Mouse (Mus musculus): ENCODE measurements around the gene Ndufb10.

Gene Ndufb10

DNA sequence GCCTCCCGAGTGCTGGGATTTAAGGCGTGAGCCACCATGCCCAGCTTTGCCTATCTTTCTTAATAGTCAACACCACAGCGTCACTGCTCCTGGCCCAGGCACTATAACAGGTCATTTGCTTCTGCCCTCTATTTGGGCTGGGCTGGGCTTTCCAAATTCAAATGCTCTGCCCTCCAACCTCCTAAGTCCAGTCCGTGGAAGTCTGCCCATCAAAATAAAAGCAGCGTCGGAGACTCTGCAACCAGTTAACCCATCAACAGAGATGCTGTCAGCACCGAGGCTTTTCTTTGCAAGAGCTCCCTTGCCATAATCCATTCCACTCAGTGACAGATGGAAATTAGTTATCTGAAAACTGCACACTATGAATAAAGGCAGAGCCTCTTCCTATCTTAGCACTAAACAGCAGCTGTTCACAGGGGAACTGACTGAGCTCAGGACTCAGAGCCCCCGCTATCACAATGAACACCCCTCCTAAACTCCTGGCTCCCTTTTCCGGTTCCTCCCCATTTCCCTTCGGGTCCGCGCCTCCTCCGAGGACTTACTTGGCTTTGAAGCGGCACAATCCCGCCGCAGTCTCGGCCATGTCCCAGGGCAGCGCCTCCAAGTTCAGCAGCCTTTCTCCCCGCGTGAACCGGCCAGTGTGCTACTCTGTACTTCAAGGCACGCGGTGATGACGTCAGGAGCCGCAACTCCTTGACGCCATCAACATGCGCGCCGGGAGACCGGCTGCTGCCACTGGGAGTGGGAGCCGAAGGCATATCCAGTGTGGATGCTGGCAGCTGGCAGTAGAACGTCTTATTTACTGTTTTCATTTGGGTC lies 17.1 kb downstream of the Ndufb10 start, which contains the start of gene Tbl3:
Gene Tbl3, minus strand, starts transcription at position 679 of the 819 bp plus-strand sequence.
- peak; percentile 94 for DNase-seq (ENCODE audit: low spot score)

GRCm38 (mm10) chr17:24705821-24706220 lies 18.5 kb downstream of the Ndufb10 start:
- DNase-seq (ENCODE audit: low spot score), result no peak

DNA sequence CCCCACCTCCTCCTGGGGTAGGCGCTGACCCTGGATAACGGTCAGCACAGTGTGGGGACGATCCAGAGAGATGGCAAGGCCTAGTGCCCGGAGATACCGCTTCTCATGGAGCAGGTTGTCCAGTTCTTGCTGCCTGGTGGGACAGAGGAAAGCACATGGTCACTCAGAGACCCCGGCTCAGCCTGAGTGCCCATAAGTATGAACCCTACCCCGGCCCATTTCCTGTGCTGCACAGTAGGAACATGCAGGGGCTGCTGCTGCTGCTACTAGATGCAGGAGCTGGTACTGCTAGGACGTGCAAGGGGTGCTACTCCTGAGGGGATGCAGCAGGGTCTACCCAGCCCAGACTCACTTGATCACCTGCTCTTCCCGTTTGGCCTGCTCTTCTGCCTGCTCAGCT lies 23.0 kb downstream of the Ndufb10 start:
- no peak for DNase-seq (ENCODE audit: low spot score)

GRCm38 (mm10) chr17:24699473-24699872 lies 24.8 kb downstream of the Ndufb10 start:
- DNase-seq (ENCODE audit: low spot score), result no peak

GRCm38 (mm10) chr17:24698715-24699114 lies 25.6 kb downstream of the Ndufb10 start:
- no peak for DNase-seq (ENCODE audit: low spot score)

DNA sequence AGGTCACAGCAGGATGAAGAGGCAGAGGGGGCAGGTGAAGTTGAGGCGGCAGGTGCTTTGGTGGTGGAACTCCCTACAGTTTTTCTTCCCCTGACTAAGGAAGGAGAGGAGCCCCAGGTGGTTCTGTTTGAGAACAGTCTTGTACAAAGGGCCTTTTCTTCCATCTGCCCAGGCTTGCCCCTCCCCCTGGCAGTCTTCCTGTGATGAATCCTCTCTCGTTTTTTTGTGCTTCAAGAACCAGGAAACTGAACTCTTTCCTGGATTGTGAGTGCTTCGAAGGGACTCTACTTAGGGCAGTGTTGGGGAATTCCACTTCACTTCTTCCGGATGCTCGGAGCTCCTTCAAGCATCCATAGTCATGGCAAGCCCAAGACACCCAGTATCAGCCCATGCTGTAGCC lies 26.3 kb downstream of the Ndufb10 start:
- no peak for DNase-seq (ENCODE audit: low spot score)

GRCm38 (mm10) chr17:24696011-24696697 lies 28.1 kb downstream of the Ndufb10 start, which contains the start of the genes Gfer and Noxo1:
Gfer (minus strand) TSS chr17:24696156.
Noxo1 (plus strand) TSS chr17:24696234.
- peak; percentile 85 for DNase-seq (ENCODE audit: low spot score)

DNA sequence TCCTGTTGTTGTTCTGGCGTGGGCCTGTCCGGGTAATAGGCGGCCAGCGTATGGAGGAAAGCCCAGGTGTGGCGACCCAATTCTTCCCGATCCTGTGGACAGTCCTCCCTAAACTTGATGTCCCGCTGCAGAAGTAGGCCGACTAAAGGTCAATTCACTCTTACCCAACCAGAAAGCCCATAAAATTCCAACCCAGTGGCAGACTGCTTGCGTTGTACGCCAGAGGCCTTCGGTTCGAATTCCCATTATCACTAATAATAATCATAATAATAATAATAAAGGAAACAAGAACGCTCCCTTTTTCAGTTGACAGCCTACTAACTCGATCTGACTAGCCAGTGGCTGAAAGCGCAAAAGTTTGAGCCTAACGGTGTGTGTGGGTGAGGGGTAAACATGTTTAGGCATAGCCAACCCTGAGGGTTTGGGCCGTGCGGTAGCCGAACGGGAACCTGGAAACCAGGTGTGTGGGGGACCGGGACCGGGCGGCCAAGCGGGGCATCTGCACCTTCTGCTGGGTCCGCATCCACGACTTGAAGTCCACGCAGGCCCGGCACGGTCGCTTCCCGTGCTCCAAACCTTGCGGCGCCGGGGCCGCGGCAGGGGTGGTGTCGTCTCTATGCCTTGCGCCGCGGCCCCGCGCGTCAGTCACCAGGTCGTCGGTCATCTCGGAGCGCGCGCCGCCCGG lies 28.8 kb downstream of the Ndufb10 start:
- DNase-seq (ENCODE audit: low spot score), result no peak

- DNase-seq (ENCODE audit: low spot score), result no peak
Measured at GRCm38 (mm10) chr17:24692385-24692784, 31.9 kb downstream of the Ndufb10 start.

DNA sequence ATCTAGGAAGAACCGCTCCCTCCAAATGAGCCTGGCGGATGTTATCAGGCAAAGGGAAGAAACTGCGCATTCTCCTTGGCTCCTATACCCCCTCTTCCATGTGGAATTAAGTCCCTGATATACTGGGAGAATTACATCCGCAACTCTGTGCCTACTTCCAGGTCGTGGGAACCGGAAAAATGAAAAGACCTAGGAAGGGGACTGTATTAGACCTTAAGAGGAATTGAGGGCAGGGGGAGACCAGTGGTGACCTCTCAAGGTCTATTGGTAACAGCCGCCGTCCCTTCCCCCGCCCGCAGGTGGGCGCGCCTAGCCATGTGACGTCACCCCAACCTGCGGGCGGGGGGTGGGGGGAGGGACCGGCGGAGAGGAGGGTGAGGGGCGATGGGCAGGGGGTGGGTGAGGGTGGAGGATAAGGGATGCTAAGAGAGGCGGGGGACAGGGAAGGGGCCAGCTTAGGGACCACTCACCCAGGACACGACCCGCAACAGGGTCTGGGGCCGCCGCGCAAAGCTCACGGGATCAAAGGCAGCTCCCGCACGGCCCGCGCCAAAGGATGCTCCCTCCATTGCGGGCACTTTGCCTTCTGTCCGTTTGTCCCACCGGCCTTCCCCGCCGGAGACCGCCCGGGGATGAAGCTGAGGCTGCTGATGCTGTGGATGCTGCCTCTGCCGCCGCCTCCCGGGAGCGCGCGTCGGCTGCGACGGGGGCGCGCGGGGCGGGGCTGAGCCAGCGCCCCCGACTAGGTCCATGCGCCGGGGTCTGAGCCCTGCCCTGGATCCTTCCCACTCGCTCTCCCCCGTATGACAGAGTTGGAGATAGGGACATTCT lies 34.8 kb downstream of the Ndufb10 start, which contains the start of gene Syngr3:
Gene Syngr3, minus strand, starts transcription at position 705 of the 831 bp plus-strand sequence.
- DNase-seq (ENCODE audit: low spot score), result no peak

DNA sequence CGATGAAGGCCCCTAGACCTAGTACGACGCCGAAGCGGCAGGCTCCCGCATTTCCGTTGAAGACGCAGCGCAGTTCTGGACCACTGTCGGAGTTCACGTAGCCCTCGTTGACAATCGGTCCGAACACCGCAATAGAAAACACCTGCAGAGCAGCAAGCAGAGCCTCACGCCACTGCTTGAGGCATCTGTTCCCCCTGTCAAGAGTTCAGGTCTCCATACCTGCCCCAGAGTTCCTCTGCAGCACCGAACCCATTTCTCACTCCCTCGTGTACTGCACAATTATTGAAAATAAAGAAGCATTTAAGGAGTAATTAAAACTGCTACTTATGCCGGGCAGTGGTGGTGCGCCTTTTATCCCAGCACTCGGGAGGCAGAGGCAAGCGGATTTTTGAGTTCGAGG lies 36.7 kb downstream of the Ndufb10 start:
- no peak for DNase-seq (ENCODE audit: low spot score)

GRCm38 (mm10) chr17:24687146-24687595 lies 37.1 kb downstream of the Ndufb10 start:
- DNase-seq (ENCODE audit: low spot score), result no peak

DNA sequence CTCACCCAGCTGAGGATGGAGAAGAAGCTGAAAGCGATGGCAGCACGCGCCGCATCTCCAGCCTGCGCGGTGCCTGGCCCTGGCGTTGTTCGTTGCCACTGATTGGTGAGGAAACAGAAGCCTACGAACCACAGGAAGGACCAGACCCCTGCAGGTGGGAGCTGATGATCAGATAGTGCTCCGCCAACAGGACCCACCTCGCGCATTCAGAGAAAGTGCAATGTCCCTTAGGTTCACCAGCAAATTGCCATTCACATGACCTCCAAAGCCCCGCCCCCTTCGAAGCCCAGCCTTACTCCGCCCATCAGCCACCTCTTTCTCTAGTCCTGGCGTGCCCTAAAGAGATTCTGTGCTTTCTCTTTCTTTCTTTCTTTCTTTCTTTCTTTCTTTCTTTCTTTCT lies 37.8 kb downstream of the Ndufb10 start:
- no peak for DNase-seq (ENCODE audit: low spot score)

GRCm38 (mm10) chr17:24677500-24678080 lies 46.7 kb downstream of the Ndufb10 start:
- DNase-seq (ENCODE audit: low spot score), result no peak

DNA sequence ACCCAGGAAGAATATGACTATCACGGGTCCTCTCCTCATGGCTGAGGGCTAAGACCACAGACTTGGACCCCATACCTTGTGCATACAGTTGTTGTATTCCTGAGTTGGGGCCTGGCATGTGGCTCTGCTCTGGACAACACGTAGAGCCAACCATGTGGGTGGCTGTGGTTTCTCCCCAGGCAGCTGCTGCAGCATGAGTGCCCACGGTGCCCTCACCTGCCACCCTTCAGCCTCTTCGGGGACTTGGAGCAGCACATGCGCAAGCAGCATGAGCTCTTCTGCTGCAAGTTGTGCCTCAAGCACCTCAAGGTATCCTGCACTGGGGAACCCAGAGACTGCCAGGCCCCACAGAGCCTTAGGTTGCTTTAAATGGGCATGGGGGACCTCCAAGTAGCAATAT lies 47.4 kb downstream of the Ndufb10 start:
- DNase-seq (ENCODE audit: low spot score), result no peak

GRCm38 (mm10) chr17:24676187-24676586 lies 48.1 kb downstream of the Ndufb10 start:
- peak; percentile 81 for DNase-seq (ENCODE audit: low spot score)

DNA sequence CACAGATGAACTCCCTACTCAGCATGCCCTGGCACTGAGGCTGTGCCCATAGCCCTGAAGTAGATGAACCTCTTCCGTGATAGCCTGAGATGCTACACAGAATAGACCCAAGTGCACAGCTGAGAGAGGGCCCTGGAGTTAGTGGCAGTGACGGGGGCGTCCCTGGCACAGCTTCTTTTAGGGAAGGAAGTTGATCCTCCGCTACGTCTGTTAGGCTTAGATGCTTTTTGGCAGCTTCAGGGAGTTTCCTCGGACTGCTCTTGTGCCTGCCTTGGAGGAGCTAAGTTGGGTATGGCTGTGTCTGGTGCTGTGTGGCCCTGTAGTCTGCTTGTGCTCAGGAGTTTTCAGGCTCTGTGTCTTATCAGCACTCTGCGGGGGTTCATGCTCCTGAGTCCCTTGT lies 50.0 kb downstream of the Ndufb10 start:
- DNase-seq (ENCODE audit: low spot score), result peak; percentile 47

- DNase-seq (ENCODE audit: low spot score), result no peak
Measured at GRCm38 (mm10) chr17:24672141-24672540, 52.1 kb downstream of the Ndufb10 start.

All from layer of hippocampus, adult 11-12 months (tissue).